Mouse (Mus musculus) hindbrain, embryonic 11.5 days (tissue): ENCODE measurements around the gene Eapp. TPM values are rescaled to one million over a fixed set of nuclear protein-coding genes. Genes with fewer than 3 reads are reported as not detected.

Experiments
- ATAC-seq: fragments of 200-750 bp; cut with Nextera tagmentation; 2 replicates; pipeline ENCODE4 v1.8.0; 2017; ENCODE audit warnings: mild to moderate bottlenecking, moderate TSS enrichment, moderate library complexity; ENCODE audit not compliant: low FRiP score
- DNase-seq: peaks from one replicate; pipeline ENCODE4 v3.0.0-alpha.2; 2015; ENCODE audit warnings: low spot score
- H3K27ac ChIP-seq: fragments of 300-500 bp; sonication (generic); 2 replicates; pipeline ENCODE4 v1.5.1; 2014; ENCODE audit warnings: mild to moderate bottlenecking, low read depth, low read length
- H3K27me3 ChIP-seq: fragments of 300-500 bp; sonication (generic); 2 replicates; pipeline ENCODE4 v1.6.1; 2014; ENCODE audit warnings: mild to moderate bottlenecking, low read length, moderate library complexity, mixed read lengths; ENCODE audit not compliant: control insufficient read depth, insufficient read depth
- H3K36me3 ChIP-seq: fragments of 300-500 bp; sonication (generic); 2 replicates; pipeline ENCODE4 v1.6.1; 2014; ENCODE audit warnings: mild to moderate bottlenecking, low read length, moderate library complexity, mixed read lengths; ENCODE audit not compliant: control insufficient read depth, insufficient read depth
- H3K4me1 ChIP-seq: fragments of 300-500 bp; sonication (generic); replicated peaks from 2 replicates; pipeline ENCODE4 v1.6.1; 2014; ENCODE audit warnings: low read length, mixed read lengths; ENCODE audit not compliant: control insufficient read depth, insufficient read depth
- H3K4me2 ChIP-seq: fragments of 300-500 bp; sonication (generic); replicated peaks from 2 replicates; pipeline ENCODE4 v1.6.1; 2014; ENCODE audit warnings: mild to moderate bottlenecking, low read depth, low read length
- H3K4me3 ChIP-seq: fragments of 300-500 bp; sonication (generic); 2 replicates; pipeline ENCODE4 v1.5.1; 2014; ENCODE audit warnings: low read depth, low read length
- H3K9ac ChIP-seq: fragments of 300-500 bp; sonication (generic); 2 replicates; pipeline ENCODE4 v1.6.1; 2014; ENCODE audit warnings: low read depth, low read length
- H3K9me3 ChIP-seq: fragments of 300-500 bp; sonication (generic); 2 replicates; pipeline ENCODE4 v1.6.1; 2016; ENCODE audit warnings: low read length; ENCODE audit not compliant: control insufficient read depth
- WGBS: fragments of 180-500 bp; shearing (Covaris S2); extraction: QIAGEN DNeasy Blood & Tissue Kit; methylation state at CpG from one replicate; pipeline ENCODE4 v1.1.7; 2014; 5-methylcytosine and 5-hydroxymethylcytosine counted together
- polyA plus RNA-seq: library from polyadenylated mRNA; unstranded; fragments of >200 nt; fragmentation: Nextera tagmentation; extraction: Ambion mirVana; gene quantifications from 2 replicates; pipeline ENCODE4 v1.2.1, GENCODE M21; 2014

Gene Eapp
- polyA plus RNA-seq, 1 experiment from 2014 or later, result 90.5 TPM

DNA sequence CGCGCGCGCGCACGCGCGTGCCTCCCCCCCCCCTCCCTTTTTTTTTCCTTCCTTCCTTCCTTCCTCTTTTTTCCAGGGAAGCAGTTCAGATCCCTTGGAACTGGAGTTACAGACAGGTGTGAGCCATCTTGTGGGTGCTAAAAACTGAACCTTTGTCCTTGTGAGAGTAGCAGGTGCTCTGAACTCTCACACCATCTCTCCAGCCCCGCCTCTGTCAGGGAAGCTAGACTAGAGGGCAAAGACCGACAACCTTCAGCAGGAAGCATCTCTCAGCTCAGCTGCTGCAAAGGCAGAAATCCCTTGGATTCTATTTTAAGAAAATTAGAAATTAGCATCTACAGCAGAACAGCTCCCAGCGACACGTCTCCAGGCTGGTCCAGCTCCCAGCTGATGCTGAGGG is 43.4 kb downstream of the Eapp start:
- 0 out of 2 replicates have a peak, but pooled peaks cover 2% of the 10 kb centered on the region for H3K36me3 ChIP-seq
- H3K27ac ChIP-seq, result no peak overlapping the region
- no peak overlapping the region for H3K4me2 ChIP-seq
- H3K9ac ChIP-seq, result no peak overlapping the region
- H3K4me3 ChIP-seq, result no peak overlapping the region
- H3K4me1 ChIP-seq, result no peaks in the 10 kb centered on the region
- no peaks in the 10 kb centered on the region for H3K9me3 ChIP-seq
- WGBS, result 86% methylated on average over 12 of the region's 12 CpGs
- ATAC-seq (no peak), DNase-seq (no peak)
- H3K27me3 ChIP-seq, result no peaks in the 10 kb centered on the region

DNA sequence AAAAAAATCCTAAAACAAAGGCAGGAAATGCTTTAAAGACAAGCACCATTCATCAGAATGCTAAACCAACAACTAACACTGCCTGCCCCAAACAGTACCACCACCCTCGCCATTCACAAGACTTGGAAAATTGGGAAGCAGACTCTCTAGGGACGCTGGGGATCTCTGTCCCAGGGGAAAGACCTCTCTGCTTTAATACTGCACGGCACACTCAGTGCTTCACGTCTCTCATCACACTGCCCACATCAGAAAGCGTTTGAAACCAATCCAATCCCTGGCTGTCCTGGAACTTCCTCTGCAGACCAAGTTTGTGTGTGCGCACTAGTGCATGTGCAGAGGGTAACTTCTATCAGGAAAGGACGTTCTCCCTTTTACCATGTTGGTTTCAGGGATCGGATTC is 43.9 kb downstream of the Eapp start:
- Histone ChIP-seq H3K9ac (no peak overlapping the region), H3K27ac (no peak overlapping the region), H3K4me2 (no peak overlapping the region), H3K4me1 (no peaks in the 10 kb centered on the region), H3K9me3 (no peaks in the 10 kb centered on the region), H3K4me3 (no peak overlapping the region), H3K36me3 (0 out of 2 replicates have a peak, but pooled peaks cover 2% of the 10 kb centered on the region), H3K27me3 (no peaks in the 10 kb centered on the region)
- DNase-seq, result no peak
- WGBS, result 62% methylated on average over 8 of the region's 8 CpGs
- no peak for ATAC-seq

DNA sequence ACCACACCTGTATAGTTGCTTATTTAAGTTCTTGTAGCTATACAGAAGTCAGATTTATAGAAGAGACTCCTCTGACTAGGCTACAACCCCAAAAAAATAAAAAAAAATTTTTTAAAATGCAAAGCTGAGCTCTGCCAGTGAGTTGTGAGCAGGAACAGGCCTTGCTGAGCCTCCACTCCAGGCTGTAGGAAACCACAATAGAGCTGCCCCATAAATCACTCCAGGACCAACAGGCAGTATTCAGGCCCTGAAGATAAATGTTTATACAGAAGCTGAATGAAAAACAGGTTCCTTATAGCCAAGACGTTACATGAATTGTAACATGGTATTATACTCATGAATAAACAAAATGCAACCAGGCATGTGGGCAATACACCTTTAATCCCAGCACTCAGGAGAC is 44.5 kb downstream of the Eapp start:
- H3K36me3 ChIP-seq, result 0 out of 2 replicates have a peak, but pooled peaks cover 2% of the 10 kb centered on the region
- H3K4me1 ChIP-seq, result no peaks in the 10 kb centered on the region
- no peak overlapping the region for H3K4me2 ChIP-seq
- DNase-seq (no peak), ATAC-seq (no peak)
- 53% methylated on average over 1 of the region's 1 CpGs for WGBS
- H3K27ac ChIP-seq, result no peak overlapping the region
- H3K27me3 ChIP-seq, result no peaks in the 10 kb centered on the region
- no peak overlapping the region for H3K4me3 ChIP-seq
- no peak overlapping the region for H3K9ac ChIP-seq
- H3K9me3 ChIP-seq, result no peaks in the 10 kb centered on the region

DNA sequence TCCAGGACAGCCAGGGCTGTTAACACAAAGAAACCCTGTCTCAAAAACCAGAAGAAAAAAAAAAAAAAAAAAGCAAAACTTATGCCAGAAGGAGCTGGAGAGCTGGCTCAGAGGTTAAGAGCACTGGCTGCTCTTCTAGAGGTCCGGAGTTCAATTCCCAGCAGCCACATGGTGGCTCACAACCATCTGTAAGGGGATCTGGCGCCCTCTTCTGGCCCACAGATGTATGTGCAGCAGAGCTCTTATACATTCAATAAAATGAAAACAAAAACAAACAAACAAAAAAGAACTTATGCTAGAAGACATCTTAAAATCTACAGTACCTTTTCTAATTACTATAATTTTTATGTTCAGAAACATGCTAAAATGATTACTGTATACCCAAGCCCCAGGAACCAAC is 50.8 kb downstream of the Eapp start:
- Histone ChIP-seq H3K27ac (no peak overlapping the region), H3K4me1 (no peaks in the 10 kb centered on the region), H3K4me3 (no peak overlapping the region), H3K9ac (no peak overlapping the region), H3K36me3 (0 out of 2 replicates have a peak, but pooled peaks cover 2% of the 10 kb centered on the region), H3K9me3 (no peaks in the 10 kb centered on the region), H3K27me3 (no peaks in the 10 kb centered on the region), H3K4me2 (no peak overlapping the region)
- 75% methylated on average over 2 of the region's 2 CpGs for WGBS
- no peak for DNase-seq
- no peak for ATAC-seq

DNA sequence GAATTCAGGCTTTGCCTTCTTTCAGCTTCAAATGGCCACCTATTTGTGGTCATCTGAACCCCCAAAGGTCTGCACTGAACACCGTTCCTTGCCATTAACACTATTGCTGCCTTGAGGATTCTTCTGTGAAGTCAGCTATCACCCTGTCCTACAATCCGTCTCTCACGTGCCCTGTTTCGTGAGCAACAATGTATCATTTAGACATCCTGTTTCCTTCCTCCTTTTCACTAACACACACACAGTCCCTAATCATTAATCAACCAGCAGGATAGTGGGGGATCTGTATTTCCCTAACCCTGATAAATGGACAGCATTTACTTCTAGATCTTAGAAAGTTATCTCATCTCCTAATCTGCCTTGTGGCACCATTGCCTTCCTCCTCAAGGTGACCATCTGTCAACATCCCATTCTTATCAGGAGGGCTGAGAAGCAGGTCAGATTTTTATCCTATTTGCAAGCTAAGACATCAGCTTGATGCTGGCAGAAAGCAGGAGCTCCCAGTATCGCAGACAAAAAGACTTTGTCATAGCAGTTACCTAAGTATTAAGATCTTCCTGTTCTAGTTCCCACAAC is 52.3 kb downstream of the Eapp start:
- H3K4me2 ChIP-seq, result no peak overlapping the region
- H3K9me3 ChIP-seq, result no peaks in the 10 kb centered on the region
- ATAC-seq (no peak), DNase-seq (no peak)
- H3K36me3 ChIP-seq, result no peaks in the 10 kb centered on the region
- WGBS, result 72% methylated on average over 5 of the region's 5 CpGs
- no peaks in the 10 kb centered on the region for H3K27me3 ChIP-seq
- H3K4me1 ChIP-seq, result no peaks in the 10 kb centered on the region
- H3K27ac ChIP-seq, result no peak overlapping the region
- no peak overlapping the region for H3K9ac ChIP-seq
- H3K4me3 ChIP-seq, result no peak overlapping the region

DNA sequence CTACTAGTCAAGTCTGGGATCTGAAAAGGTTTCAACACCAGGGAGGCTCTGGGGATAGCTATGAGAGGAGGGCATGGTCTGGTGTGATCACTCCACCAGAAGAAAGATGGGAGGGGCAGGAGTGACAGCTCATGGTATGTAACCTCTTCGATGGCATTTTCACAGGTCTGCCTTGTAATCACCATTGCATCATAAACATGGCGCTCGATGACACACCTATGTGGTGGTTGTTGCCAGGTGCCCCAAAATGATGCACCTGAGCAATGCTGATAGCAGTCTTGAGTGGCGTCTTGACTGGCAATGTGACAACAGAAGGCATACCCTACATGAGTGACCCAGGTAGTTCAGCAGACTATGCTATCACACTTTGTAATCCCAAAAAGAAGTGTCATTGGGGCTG is 54.3 kb downstream of the Eapp start:
- H3K9ac ChIP-seq, result no peak overlapping the region
- no peak for DNase-seq
- no peak for ATAC-seq
- 95% methylated on average over 4 of the region's 4 CpGs for WGBS
- H3K9me3 ChIP-seq, result no peaks in the 10 kb centered on the region
- H3K36me3 ChIP-seq, result no peaks in the 10 kb centered on the region
- H3K4me3 ChIP-seq, result no peak overlapping the region
- no peaks in the 10 kb centered on the region for H3K27me3 ChIP-seq
- no peak overlapping the region for H3K4me2 ChIP-seq
- H3K4me1 ChIP-seq, result no peaks in the 10 kb centered on the region
- H3K27ac ChIP-seq, result no peak overlapping the region

DNA sequence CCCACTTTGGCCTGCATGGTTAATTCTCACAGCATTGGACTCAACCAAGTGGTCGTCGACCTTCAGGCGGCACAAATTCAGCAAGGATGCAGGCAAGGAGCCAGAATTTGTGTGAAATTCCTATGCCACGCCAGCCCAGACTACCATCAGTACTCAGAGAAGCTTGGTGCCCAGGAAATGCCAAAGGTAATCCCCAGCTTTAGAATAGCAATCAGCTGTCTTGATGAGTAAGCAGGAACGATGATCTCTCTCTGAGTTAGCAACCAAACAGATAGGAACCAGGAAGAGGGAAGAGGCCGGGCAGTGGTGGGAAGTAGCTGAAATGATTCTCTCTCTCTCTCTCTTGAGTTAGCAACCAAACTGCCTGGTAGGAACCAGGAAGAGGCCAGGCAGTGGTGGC is 55.4 kb downstream of the Eapp start:
- 93% methylated on average over 6 of the region's 6 CpGs for WGBS
- Histone ChIP-seq H3K27ac (no peak overlapping the region), H3K36me3 (no peaks in the 10 kb centered on the region)

DNA sequence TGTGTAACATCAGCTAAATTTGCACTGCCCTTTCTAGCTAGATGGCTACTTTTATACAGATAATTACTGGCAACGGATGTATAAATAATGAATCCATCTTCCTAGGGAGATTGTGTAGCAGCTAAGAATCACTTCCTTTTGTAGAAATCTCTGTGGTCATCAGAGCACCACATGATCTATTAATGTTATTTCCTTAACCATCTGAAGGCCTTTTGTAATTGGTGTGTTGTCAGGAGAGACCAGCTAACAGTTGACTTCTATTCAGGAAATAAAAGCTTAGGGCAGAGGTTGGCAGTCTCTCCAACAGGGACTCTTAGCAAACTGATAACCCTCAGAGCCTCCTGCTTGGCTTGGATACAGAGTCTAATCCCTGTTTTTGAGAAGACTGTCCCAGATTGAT is 58.7 kb downstream of the Eapp start:
- Histone ChIP-seq H3K27me3 (no peaks in the 10 kb centered on the region), H3K4me1 (no peaks in the 10 kb centered on the region), H3K27ac (no peak overlapping the region), H3K9me3 (no peaks in the 10 kb centered on the region), H3K4me2 (no peak overlapping the region), H3K9ac (no peak overlapping the region), H3K4me3 (no peak overlapping the region), H3K36me3 (no peaks in the 10 kb centered on the region)
- no peak for ATAC-seq
- WGBS, result 88% methylated on average over 1 of the region's 1 CpGs
- no peak for DNase-seq

More for the DNA sequence above, 55.4 kb downstream of the Eapp start:
- H3K9me3 ChIP-seq, result no peaks in the 10 kb centered on the region
- H3K4me2 ChIP-seq, result no peak overlapping the region
- H3K27me3 ChIP-seq, result no peaks in the 10 kb centered on the region
- H3K4me1 ChIP-seq, result no peaks in the 10 kb centered on the region
- H3K9ac ChIP-seq, result no peak overlapping the region
- ATAC-seq (no peak), DNase-seq (no peak)
- no peak overlapping the region for H3K4me3 ChIP-seq

DNA sequence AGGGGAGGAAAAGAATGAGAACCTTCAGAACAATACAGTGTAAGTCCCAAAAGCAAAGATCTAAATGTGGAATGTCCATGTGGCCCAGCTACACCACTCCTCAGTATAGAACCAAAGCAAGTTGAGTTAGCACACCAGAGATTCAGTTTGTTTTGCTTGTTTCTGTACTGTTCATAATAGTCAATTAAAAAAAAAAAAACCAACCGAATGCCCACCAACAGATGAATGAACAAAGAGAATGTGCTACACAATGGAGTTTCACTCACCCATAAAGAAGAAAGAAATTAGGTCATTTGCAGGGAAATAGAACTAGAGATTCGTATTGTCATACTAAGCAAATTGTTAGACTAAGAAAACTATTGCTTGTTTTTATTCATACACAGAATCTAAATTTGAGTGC is 63.6 kb downstream of the Eapp start:
- Histone ChIP-seq H3K27me3 (no peaks in the 10 kb centered on the region), H3K9me3 (no peaks in the 10 kb centered on the region), H3K9ac (no peak overlapping the region), H3K4me1 (no peaks in the 10 kb centered on the region), H3K27ac (no peak overlapping the region), H3K36me3 (no peaks in the 10 kb centered on the region), H3K4me2 (no peak overlapping the region), H3K4me3 (no peak overlapping the region)
- DNase-seq, result no peak
- no peak for ATAC-seq
- WGBS, result 74% methylated on average over 2 of the region's 2 CpGs
